Comparison of ENCODE assay signal across 12 mouse cellular contexts in the genomic region with DNA sequence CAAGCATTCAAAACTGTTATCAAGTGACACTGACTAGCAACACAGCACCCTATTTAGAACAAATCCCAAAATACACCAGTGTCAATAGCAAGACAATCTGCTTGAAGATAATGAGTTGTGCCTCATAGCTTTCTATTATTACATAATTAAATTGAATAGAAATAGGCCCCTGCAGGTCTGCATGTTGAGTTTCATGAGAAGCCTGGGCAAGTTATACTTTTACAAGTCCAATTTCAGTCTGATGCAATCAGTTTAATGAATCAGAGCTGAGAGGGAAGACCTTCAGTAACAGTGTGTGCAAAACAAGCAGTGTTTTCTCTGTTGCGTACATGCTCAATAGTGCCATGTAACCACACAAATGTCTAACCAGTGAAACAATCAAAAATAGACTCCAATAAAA.
"Had no signal": no experiment of that assay in that cellular context is flagged by ENCODE, and none has a peak within 500 bp of the region (broad histone marks: within the 10 kb centered on the region; RNA-seq: fewer than 3 reads in every experiment).

No protein-coding gene starts in this region.

- H3K9me3 ChIP-seq: midbrain, embryonic 13.5 days; midbrain, embryonic 15.5 days; neural tube, embryonic 12.5 days had no signal

- H3K27me3 ChIP-seq: megakaryocyte, embryonic 14.5 days; midbrain, embryonic 13.5 days; midbrain, embryonic 15.5 days; neural tube, embryonic 12.5 days had no signal

- DNase-seq: lung, adult 18-20 months; lung, embryonic 14.5 days; lung, postnatal 10 days; right cerebral cortex, postnatal 14 days; thymus, adult 2 months; thymus, postnatal 25 days; thymus, postnatal 4 days had no signal

- H3K4me1 ChIP-seq: megakaryocyte, embryonic 14.5 days; midbrain, embryonic 13.5 days; midbrain, embryonic 15.5 days; neural tube, embryonic 12.5 days had no signal

- H3K27ac ChIP-seq: macrophage; midbrain, embryonic 13.5 days; midbrain, embryonic 15.5 days; neural tube, embryonic 12.5 days had no signal

- H3K36me3 ChIP-seq: midbrain, embryonic 13.5 days; midbrain, embryonic 15.5 days; neural tube, embryonic 12.5 days had no signal

- H3K4me3 ChIP-seq: megakaryocyte, embryonic 14.5 days; midbrain, embryonic 13.5 days; midbrain, embryonic 15.5 days; neural tube, embryonic 12.5 days had no signal
